In genomic region chr14:102769716-102770115, GRCm38 (mm10) we compare ENCODE assay signal across 9 mouse cellular contexts.
DNase-seq lines count a peak whose midpoint lies in the region; ATAC-seq and TF ChIP-seq lines count a peak whose summit lies in the region.
"Had no signal": no experiment of that assay in that cellular context is flagged by ENCODE, and none has a peak within 500 bp of the region (broad histone marks: within the 10 kb centered on the region; RNA-seq: fewer than 3 reads in every experiment).

No protein-coding gene starts in this region.

- no peak overlapping the region for H3K4me3 ChIP-seq in forebrain, postnatal 0 days (ENCODE audit: low read depth, low read length)
- no peak overlapping the region for H3K4me3 ChIP-seq in forebrain, embryonic 10.5 days
- H3K4me3 ChIP-seq in cerebellum, adult 2 months (replicated peaks; ENCODE audit: insufficient read depth, low read depth, low read length): no peak overlapping the region
- H3K4me3 ChIP-seq in lung, adult 2 months (replicated peaks; ENCODE audit: extremely low read depth, low read depth, low read length): no peak overlapping the region
- H3K4me3 ChIP-seq: embryonic facial prominence, embryonic 15.5 days had no signal

- no peak overlapping the region for H3K4me2 ChIP-seq in forebrain, postnatal 0 days (ENCODE audit: low read depth)
- H3K4me2 ChIP-seq: embryonic facial prominence, embryonic 15.5 days had no signal

- no peaks in the 10 kb centered on the region for H3K4me1 ChIP-seq in forebrain, postnatal 0 days (ENCODE audit: insufficient read depth)
- no peaks in the 10 kb centered on the region for H3K4me1 ChIP-seq in forebrain, embryonic 10.5 days
- H3K4me1 ChIP-seq in cerebellum, adult 2 months (ENCODE audit: control insufficient read depth, insufficient read depth, low read length): no peaks in the 10 kb centered on the region
- no peaks in the 10 kb centered on the region for H3K4me1 ChIP-seq in lung, adult 2 months (ENCODE audit: control insufficient read depth, insufficient read depth, low read length)
- H3K4me1 ChIP-seq: embryonic facial prominence, embryonic 15.5 days had no signal

- H3K27me3 ChIP-seq in forebrain, postnatal 0 days (ENCODE audit: insufficient read depth, low read length): no peaks in the 10 kb centered on the region
- no peaks in the 10 kb centered on the region for H3K27me3 ChIP-seq in forebrain, embryonic 10.5 days (ENCODE audit: poor library complexity, severe bottlenecking)
- H3K27me3 ChIP-seq in cerebellum, adult 2 months (ENCODE audit: control insufficient read depth, insufficient read depth, low read length): no peaks in the 10 kb centered on the region
- H3K27me3 ChIP-seq: embryonic facial prominence, embryonic 15.5 days had no signal

- no peak overlapping the region for H3K27ac ChIP-seq in forebrain, postnatal 0 days (ENCODE audit: low read depth, low read length)
- H3K27ac ChIP-seq in forebrain, embryonic 10.5 days: no peak overlapping the region
- H3K27ac ChIP-seq in cerebellum, adult 2 months (ENCODE audit: insufficient read depth, low read length): no peak overlapping the region
- H3K27ac ChIP-seq: embryonic facial prominence, embryonic 15.5 days had no signal

- TF ChIP-seq POLR2A in cerebellum, adult 2 months (IDR thresholded peaks at IDR 0.05; ENCODE audit: borderline replicate concordance, insufficient read depth, low read length): no peak
- no peak for TF ChIP-seq POLR2A in lung, adult 2 months (IDR thresholded peaks at IDR 0.05; ENCODE audit: borderline replicate concordance, extremely low read depth, low read depth, low read length)

- no peaks in the 10 kb centered on the region for H3K36me3 ChIP-seq in forebrain, postnatal 0 days (ENCODE audit: insufficient read depth)
- H3K36me3 ChIP-seq in forebrain, embryonic 10.5 days (replicated peaks): no peaks in the 10 kb centered on the region
- H3K36me3 ChIP-seq: embryonic facial prominence, embryonic 15.5 days had no signal

- DNase-seq in forebrain, postnatal 0 days: no peak
- no peak for DNase-seq in forebrain, embryonic 10.5 days (ENCODE audit: extremely low spot score, low spot score)
- peak; percentile 60 to 64 for DNase-seq in B cell, adult 2 months
- DNase-seq in cerebellum, adult 2 months: peak; percentile 28 to 39
- peak; percentile 49 to 56 for DNase-seq in heart, postnatal 36 days
- peak; percentile 9 for DNase-seq in lung, adult 2 months
- peak; percentile 8 for DNase-seq in testis, postnatal 14 days (ENCODE audit: low spot score)
- no peak for DNase-seq in frontal cortex, postnatal 25 days (ENCODE audit: low spot score in 2 of 2)

- no peaks in the 10 kb centered on the region for H3K9me3 ChIP-seq in forebrain, postnatal 0 days (ENCODE audit: low read length)
- H3K9me3 ChIP-seq in forebrain, embryonic 10.5 days: no peaks in the 10 kb centered on the region
- H3K9me3 ChIP-seq: embryonic facial prominence, embryonic 15.5 days had no signal

- H3K9ac ChIP-seq in forebrain, postnatal 0 days: no peak overlapping the region
- H3K9ac ChIP-seq: embryonic facial prominence, embryonic 15.5 days had no signal

- peak; percentile 19; the same call in 1 of the 2 replicates for TF ChIP-seq CTCF in forebrain, postnatal 0 days (IDR thresholded peaks at IDR 0.05; ENCODE audit: low read depth)
- peak; percentile 45 for TF ChIP-seq CTCF in cerebellum, adult 2 months (IDR thresholded peaks at IDR 0.05; ENCODE audit: borderline replicate concordance, insufficient read depth, low read depth, low read length)
- TF ChIP-seq CTCF in lung, adult 2 months (IDR thresholded peaks at IDR 0.05; ENCODE audit: insufficient read depth, low read length): peak; percentile 66

- WGBS in forebrain, postnatal 0 days: 75% methylated on average over 3 of the region's 3 CpGs
- 80% methylated on average over 3 of the region's 3 CpGs for WGBS in forebrain, embryonic 10.5 days
- 83% methylated on average over 3 of the region's 3 CpGs for WGBS in cerebellum, adult 2 months
- 66% methylated on average over 3 of the region's 3 CpGs for WGBS in lung, adult 2 months

- peak; percentile 10; the same call in 1 of the 2 replicates for ATAC-seq in forebrain, postnatal 0 days

- intact Hi-C loops in heart, postnatal 36 days (cut with DNase I): no loop called here

Comparison
In these comparisons a context has a peak if more than half of its experiments do, and no peak if none do; other contexts are left out.
1. DNase-seq: peak in B cell, adult 2 months (2 of 2), cerebellum, adult 2 months (2 of 2), heart, postnatal 36 days (2 of 2), lung, adult 2 months (single experiment) and testis, postnatal 14 days (single experiment); none in forebrain, postnatal 0 days (single experiment), forebrain, embryonic 10.5 days (single experiment) and frontal cortex, postnatal 25 days (0 of 2).
2. Peak in every context shown above with its lines, with median percentiles within 50 percentile points of each other: CTCF ChIP-seq.